Mouse (Mus musculus) urinary bladder, postnatal 14 days (tissue): ENCODE data around the gene Slitrk6.

Experiments
- DNase-seq: peaks from one replicate; pipeline ENCODE4 v3.0.0; 2021; ENCODE audit warnings: low spot score

Gene Slitrk6

DNA sequence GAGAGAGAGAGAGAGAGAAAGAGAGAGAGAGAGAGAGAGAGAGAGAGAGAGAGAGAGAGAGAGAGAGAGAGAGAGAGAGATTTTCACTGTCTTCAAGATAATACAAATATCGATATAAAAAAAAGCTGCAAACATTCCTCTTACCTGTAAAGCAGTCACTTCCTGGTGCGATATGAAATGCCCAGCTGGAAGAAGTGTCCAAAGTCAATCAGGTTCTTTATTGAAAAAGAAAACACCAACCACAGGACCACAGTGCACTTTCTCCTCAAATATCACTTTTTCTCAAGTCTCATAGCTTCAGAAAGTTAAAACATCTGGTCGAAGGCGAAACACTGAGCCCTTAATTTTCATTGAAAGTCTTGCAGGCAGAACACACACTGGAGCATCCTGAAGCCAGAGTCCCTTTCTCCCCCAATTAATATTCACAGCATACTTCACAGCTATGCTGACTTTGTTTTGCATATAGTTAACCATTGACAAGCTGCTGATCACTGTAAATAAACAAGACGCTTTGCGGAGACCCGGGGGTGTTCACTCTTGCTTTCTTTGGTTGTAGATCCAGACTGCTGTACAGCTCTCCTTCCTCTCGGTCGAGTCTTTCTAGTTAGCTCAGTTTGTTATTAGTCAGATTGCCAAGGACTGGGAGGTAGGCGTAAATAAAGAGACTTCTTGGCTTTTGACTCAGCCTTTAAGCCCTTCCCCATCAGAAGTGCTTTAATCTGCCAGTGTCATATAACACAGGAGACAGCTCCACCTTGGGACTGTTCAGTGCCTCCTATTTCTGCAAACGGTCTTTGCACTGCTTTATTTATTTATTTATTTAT, at the start of gene Slitrk6:
Gene Slitrk6, minus strand, starts transcription at position 666 of the 824 bp plus-strand sequence.
- DNase-seq = peak; percentile 30

DNA sequence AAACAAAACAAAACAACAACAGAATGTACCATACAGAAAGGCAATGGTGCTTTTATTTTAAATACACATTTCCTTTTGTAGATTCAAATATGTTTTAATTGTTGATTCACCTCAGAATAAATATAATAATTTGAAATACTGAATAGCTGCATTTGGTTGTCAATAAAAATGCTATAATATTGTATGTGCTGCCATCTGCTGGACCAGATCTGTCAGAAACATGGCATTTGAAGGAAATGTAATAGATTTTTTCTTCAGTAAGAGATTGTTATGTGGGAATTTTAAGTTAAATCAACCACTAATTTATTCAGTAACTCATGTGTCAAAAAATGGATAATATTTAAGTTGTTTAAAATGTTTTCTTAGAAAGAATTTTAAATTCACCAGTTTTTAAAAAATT, 22.6 kb upstream of the Slitrk6 start:
- DNase-seq = peak; percentile 5

GRCm38 (mm10) chr14:110770694-110771093, 15.7 kb upstream of the Slitrk6 start:
- DNase-seq = no peak

DNA sequence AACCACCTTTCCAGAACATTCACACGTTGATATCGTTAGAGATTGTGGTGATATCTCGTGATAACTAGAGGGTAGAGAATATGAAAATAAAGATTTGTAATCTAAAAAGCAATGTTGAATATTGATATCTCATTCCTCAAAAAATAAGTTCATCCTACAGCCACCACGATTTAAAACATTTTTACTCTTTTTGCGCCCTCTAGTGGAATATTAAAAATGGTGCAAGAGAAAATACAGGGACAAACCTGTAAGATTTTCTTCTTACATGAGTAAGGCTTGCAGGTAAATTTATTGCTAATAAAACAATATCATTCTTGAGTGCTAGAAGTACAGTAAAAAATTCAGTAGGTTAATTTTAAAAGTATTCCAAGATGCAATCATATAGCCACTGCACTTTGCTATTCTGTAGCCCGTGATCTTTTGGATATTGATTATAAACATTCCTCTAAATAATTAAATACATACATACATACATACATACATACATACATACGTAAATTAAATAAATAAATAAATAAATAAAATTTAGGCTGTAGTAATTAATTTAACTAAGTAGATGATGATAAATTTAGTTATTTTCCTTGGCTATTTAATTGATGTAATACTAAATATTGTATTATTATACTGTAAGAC, 7.8 kb upstream of the Slitrk6 start:
- DNase-seq = no peak

GRCm38 (mm10) chr14:110760909-110761308, 6.0 kb upstream of the Slitrk6 start:
- DNase-seq = no peak

DNA sequence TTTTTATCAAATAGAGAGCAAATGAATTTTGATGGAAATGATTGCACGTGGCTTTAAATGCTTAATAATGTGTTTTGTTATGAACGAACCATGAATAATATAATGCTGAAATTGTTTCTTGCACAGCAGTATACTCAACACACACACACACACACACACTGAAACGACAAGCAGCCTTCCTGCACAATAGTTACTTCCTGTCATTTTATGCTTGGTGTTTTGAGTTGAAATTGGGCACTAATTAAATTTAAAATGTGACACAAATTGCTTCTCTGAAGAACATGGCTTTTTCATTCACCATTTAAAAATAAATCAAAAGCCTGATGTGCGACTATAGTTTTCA, 330 bp upstream of the Slitrk6 start:
- DNase-seq = no peak

DNA sequence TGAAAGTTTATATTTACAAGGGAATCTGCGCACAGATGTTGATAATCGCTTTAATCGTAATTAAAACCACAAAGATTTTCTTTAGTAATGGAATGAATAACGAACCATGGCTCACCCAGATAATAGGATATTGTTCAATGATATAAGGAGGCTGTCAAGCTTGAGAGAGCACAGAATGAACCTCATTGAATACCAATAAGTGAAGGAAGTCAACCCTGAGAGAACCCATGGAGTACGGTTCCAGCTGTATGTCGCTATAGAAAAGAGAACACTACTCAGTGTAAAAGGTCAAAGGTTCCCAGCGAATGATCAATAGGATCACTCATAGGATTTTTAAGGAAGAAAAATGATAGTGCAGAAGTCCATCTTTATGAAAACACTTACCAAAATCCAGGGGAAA, 15.1 kb downstream of the Slitrk6 start:
- no peak for DNase-seq

DNA sequence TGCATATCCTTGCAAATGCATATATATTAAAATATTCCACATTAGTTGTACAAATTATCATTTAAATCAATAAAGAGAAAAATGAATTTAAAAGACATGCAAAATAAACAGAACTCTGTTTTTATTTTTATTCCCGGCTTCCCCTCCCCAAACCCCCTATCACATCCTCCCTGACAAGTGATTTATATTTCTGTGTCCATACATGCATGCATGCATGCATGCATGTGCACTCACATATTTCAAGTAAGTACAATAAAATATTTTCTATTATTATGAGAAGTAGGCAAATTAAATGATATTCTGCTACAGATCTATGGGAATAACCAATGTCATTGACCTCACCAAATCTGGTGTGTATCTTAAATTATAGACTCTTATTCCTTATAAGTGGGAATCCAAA, 15.6 kb downstream of the Slitrk6 start:
- DNase-seq = no peak

GRCm38 (mm10) chr14:110728344-110728910, 26.5 kb downstream of the Slitrk6 start:
- DNase-seq = no peak

DNA sequence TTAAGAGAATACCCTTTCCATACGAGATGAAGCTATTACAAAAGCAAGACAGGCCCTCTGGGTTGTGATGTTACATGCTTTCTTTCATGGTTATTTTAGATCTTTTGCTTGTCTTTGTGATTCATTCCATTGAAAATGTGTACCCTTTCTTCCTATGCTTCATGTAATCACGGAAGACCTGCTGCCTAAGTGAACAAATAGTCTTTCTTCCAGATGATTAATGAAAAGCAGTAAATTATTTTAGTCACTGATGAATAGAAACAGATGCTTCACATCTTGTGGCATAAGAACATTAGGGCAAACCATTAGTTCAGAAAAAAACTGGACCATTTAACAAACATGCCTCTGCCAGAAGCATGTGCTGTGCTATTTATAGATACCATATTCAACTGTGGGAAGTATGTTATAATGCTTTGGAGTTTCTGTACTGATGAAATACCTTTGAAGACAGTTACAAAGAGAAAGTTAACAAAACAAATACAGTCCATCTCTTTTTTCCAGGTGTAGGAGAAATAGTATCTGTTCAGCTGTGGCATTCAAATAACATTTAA, 30.8 kb downstream of the Slitrk6 start:
- no peak for DNase-seq
